Mouse (Mus musculus): ENCODE results near the gene Slc36a1.

The Slc36a1 gene

DNA sequence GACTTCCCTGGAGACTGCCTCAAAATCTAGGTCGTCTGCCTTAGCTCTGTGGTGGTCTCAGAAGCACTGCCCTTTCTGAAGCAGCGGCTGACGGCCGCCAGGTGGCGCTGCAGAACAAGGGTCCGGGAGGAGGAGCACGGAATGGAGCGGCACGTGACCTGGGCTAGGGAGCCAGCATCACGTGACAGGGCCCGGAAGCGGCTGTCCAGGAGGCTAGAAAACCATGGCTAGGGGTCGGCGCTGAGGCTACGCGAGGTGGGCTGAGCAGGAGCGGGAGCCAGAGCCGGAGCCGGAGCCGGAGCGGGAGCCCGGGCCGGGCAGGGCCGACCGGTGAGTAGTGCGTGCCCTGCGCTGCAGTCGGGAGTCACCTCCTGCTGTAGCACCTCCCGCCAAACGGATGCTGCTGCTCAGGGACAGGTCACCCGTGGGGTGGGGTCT, at the start of gene Slc36a1:
TSS of gene Slc36a1 (plus strand) at position 192 of the 438 bp plus-strand sequence.
- peak; percentile 97 to 98 for DNase-seq (ENCODE audit: low spot score in 2 of 2)

DNA sequence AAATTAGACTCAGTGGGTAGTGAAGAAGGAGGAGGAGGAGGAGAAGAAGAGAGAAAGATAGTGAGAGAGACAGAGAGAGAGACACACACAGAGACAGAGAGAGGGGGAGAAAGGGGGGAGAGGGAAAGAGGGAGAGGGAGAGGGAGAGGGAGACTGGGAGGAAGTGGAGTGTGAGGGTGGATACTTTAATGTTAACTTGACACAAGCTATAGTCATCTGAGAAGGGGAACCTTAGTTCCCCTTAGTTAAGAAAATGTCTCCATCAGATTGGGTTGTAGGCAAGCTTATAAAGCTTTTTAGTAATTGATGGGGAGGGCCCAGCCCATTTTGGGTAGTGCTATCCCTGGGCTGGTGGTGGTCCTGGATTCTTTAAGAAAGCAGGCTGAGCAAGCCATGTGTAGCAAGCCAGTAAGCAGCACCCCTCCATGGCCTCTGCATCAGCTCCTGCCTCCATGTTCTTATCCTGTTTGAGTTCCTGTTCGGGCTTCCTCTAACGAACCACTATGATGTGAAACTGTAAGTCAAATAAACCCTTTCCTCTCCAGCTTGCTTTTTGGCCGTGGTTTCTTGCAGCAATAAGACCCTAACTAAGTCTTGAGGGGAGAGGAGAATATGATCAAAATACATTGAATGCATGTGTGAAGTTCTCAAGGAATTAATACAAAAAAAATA, 49.6 kb upstream of the Slc36a1 start:
- no peak for DNase-seq (ENCODE audit: low spot score in 2 of 2)

DNA sequence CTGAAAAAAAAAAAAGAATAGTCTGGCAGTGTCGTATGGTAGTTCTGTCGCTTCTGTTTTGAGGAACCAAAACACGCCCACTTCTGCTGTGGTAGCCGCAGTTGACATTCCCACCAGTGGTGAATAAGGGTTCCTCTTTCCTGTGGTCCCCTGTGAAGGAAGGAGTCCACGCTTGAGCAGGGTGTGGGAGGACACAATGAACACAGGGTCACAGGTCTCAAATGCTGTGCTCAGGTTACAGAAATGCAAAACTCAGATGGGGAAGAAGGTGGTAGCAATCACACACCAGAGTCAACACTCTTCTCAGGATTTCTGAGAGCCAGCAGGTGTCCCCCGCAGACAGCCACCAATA, 49.1 kb upstream of the Slc36a1 start:
- peak in 1 of 2 experiments; percentile 28 for DNase-seq (ENCODE audit: low spot score in 2 of 2)

DNA sequence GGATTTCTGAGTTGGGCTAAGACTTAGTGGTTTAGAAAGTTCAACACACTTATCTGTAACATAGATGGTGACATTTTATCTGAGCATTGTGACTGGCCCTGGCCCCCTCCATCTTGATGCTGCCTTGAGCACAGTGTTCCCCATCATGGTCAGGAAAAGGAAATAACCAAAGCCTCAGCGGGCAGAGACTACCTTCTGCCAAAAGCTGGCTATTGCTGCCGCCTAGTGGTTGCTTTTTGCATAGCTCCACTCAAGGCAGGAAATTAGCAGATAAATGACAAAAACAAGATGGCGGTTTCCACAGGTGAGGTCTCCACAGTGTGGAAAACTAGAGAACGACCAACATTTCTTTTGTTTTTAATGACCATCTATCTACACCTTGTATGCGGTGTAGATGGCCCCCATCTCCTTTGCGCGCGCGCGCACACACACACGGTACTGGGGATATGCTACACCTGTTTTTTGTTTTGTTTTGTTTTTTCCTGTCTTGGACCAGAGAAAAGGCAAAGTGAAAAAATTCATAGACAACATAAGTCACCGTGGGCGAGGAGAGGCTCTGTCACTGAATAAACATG, 45.3 kb upstream of the Slc36a1 start:
- DNase-seq (ENCODE audit: low spot score in 2 of 2) = peak; percentile 83 to 89

DNA sequence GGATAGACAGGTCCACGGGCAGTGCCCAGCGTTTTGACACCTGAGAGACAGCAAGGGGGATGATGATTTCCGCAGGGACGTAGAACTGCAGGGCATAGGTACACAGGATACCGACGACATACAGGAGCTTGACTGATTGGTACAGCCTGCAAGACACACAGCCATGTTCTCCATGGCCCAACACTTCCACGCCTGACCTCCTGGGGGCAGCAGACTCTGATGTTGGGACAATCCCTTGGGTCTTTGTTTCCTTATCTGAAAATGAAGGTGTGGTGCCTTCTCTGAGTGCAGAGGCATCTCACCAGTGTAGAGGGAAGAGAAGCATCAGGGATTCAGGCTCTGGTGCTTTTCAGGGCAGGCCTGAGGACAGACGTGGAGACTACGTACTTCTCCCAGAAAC, 41.5 kb upstream of the Slc36a1 start:
- DNase-seq (ENCODE audit: low spot score in 2 of 2) = peak; percentile 39 to 56

DNA sequence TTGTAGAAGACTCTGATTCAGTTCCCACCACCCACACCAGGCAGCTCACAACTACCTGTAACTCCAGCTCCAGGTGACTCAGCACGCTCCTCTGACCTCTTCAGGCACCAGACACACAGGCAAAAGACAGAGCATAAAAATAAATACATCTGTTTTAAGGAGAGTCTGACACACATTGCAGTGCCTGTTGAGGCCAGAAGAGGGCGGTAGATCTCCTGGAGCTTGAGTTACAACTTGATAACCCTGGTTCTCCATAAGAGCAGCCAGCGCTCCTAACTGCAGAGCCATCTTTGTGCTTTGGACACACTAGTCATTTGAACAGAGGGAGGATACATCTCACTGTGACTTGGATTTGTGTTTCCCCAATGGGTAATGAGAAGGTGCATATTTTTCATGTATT, 39.4 kb upstream of the Slc36a1 start:
- DNase-seq (ENCODE audit: low spot score in 2 of 2) = peak; percentile 34 to 41

DNA sequence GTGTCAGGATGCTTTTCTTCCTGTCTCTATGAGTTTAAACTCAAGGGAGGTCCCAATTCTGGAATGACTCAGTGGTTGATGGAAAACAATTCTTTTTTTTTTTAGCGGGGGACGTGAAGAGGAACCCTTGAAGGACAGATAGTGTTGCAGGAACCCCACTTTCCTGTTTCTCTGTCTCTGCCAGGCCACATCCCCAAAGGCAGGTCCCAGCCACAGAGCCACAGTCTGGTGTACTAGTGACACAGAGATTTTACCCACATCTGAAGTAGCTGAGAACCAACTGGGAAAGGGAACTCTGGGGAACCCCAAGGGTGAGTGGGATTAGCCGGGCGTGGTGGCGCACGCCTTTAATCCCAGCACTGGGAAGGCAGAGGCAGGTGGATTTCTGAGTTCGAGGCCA, 38.4 kb upstream of the Slc36a1 start:
- DNase-seq (ENCODE audit: low spot score in 2 of 2) = no peak

DNA sequence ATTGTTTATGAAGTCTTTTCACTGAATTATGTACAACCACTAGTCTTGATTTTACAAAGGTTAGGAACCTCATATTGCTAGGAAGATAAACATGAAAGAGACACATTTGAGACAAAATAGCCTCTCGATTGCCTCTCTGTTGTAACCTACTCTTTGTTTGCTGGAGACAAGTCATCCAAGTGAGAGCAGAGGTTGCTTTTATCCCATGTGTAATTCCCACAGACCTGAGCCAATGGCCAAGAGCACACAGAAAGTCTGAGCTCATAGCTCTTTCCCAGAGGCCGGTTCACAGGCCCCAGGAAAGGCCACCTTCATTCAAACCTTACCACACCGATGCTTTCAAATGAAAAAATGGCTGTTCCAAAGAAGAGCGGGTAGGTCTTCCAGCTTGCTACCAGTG, 35.6 kb upstream of the Slc36a1 start:
- no peak for DNase-seq (ENCODE audit: low spot score in 2 of 2)

DNA sequence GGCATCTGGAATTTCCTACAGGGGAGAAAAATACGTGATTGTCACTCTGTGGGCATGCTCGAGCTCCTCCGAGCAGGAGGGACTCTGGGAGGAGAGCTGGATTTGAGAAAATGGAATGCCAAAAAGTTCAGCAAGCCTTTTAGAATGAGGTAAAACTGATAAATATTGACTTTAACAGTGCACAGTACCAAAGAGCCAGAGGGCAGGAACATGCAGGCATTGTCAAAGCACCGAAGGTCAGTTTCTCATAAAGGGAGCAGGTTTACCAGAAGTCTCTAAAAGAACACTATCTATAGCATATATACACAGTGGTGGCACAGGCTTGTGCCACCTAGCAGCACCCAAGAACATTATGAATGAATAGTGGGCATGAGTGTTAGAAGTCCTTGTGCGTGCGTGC, 35.2 kb upstream of the Slc36a1 start:
- no peak for DNase-seq (ENCODE audit: low spot score in 2 of 2)

DNA sequence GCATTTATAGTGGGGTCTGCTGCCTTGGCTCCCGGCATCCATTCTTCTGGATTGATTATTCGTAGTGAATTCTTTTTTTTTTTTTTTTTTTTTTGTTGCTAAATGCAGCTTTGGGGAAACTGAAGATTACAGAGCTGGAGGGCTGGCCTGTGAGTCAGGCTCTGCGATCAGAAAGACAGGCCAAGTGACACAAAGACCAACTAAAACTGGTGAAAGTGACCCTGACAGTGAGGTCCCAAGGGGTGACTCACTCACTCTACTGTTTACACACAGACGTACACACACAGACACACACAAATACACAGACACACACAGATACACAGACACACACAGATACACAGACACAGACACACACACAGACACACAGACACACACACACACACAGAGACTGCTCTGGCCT, 33.6 kb upstream of the Slc36a1 start:
- no peak for DNase-seq (ENCODE audit: low spot score in 2 of 2)

DNA sequence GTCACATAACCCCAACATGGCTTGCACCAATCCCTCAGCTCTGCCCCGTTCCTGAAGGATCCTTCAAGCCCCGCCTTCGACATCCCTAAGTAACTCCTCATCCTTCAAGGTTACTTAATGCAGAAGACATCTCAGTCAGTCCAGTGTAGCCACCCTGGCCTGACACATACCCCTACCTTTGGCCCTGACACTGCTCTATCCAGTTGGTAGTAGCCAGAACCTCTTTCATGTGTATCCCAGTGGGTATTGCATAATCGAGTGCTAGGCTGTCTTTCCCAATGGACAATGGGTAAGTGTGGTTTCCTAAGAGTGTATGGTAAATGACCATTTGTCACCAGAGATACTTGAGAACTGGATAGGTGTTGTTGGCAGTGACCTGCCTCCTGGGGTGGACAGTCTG, 25.3 kb upstream of the Slc36a1 start:
- DNase-seq (ENCODE audit: low spot score in 2 of 2) = no peak

DNA sequence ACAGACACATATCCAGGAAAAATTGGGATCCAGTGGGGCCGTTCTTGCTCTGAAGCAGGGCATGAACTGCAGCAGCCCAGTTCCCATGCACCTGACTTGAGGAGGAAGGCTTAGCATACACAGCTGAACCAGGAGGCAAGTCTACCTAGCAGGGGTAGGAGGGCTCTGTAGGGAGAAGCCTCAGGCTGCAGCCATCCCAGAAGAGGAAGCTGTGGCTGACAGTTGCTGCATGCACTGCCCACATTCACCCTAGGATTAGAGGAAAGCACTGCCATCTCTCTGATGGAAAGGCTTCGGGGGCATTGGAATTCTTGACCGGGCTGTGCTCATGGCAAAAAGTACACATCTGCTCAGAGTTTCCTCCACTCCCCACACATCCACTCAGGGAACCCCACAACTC, 24.3 kb upstream of the Slc36a1 start:
- DNase-seq (ENCODE audit: low spot score in 2 of 2) = no peak

DNA sequence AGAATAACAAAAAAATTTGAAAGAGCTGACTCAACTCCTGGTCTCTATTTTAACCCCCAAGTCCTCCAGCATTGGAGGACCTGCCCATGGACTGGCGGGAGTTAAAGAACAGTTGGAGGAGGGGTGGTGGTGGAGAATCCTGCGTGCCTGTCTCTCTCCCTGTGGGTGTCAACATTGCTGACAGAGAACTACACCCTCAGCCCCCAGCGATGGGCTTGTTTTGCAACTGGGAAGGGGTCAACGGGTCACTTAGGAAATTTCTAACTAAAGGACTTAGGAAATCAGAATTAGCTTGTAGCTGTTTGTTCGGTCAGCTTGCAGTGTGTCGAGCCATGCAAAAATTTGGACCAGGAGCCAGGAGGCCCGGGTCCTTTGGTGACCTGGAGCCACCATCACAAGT, 21.0 kb upstream of the Slc36a1 start:
- no peak for DNase-seq (ENCODE audit: low spot score in 2 of 2)

DNA sequence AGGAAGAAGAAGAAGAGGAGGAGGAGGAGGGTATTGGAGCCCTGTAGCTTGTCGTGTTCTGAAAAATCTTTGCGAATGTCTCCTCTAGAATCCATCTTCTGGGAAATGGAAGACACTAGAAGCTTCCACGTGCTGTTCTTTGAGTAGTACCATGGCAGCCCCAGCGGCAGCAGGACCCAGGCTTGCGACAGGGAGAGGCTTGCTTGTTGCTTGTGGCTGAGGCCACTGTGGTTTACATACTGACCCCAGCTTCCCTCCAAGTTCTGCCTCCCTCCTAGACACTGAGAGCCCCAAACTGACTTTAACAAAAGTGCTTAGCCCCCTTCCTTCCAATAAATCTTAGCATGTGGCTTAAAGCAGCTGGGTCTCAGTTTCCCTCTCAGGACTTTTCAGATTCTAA, 19.9 kb upstream of the Slc36a1 start:
- no peak for DNase-seq (ENCODE audit: low spot score in 2 of 2)

DNA sequence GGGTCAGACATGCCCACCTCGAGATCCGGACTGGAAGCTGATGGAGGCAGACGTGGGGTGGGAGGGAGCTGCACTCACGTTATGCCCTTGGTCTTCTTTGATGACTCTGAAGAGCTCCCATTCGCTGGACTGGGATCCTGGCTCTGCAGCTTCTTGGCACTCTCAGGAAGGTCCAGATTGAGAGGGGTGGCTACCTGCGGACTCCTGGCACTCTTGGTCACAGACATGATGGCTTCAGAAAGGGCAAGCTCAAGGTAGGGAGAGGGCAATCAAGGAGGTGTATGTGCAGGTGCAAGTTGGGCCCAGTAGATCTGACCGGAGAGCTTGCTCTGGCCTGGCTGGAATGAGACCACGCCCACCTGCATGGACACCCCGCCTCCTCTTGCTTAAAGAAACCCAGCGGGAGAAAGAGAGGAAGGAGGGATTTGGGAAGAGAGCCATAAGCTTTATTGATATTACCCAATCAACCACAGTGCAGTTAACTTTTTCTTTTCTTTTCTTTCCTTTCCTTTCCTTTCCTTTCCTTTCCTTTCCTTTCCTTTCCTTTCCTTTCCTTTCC, 19.3 kb upstream of the Slc36a1 start, which contains the start of gene Slc36a2:
TSS of gene Slc36a2 (minus strand) at position 345 of the 559 bp plus-strand sequence.
- DNase-seq (ENCODE audit: low spot score in 2 of 2) = no peak

DNA sequence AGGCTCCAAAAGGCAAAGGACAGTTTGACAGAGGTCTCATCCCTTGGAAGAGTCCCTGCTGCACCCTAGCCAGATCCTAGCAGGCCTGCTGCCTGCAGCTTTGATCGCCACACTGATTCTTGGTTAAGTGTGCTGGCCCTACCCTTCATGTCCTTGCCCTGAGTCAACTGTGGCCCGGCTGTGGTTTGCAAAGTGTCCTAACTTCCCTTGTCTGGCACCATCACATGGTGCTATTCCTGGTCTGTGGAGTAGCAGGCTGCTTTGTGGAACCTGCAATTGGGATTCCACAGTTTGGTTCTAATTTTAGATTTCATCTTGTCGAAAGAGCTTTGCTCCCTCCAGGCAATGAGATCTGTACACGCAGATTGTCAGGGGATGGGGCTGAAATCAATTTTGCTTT, 16.9 kb upstream of the Slc36a1 start:
- DNase-seq (ENCODE audit: low spot score in 2 of 2) = no peak

DNA sequence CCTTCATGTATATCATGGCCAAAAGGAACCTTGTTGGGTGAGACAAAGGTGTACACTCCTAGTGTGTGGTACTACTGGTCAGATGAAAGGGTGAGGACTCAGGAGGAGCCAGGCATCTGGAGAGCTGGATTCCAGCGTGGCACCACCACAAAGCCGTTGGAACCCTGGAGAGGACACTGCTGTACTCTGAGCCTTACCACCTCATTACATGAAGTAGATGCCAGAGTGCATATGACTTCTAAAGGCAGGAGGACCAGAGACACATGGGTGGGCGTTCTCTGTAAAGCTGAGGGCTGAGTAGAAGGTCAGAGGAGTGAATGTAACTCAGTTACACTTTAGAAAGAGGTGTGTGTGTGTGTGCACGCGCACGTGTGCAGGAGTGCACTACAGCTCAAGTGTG, 16.4 kb upstream of the Slc36a1 start:
- no peak for DNase-seq (ENCODE audit: low spot score in 2 of 2)

DNA sequence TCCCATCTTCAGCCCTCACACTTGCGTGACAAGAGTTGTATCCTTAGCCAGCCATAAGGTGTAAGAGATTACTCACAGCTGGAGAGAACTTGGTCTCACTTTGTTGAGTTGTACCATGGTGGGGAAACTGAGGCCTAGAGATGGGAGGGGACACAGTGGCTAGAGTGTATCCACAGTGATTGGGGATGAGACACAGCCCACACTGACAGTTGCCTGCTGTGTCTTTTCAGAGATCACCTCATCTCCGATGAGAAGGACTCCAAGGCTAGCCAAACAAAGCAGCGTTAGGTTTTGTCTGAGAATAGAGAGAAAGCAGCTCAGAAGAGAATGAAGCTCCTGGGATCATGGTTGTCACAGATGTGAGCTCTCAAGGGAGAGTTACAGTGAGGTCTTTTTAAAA, 13.9 kb upstream of the Slc36a1 start:
- no peak for DNase-seq (ENCODE audit: low spot score in 2 of 2)

DNA sequence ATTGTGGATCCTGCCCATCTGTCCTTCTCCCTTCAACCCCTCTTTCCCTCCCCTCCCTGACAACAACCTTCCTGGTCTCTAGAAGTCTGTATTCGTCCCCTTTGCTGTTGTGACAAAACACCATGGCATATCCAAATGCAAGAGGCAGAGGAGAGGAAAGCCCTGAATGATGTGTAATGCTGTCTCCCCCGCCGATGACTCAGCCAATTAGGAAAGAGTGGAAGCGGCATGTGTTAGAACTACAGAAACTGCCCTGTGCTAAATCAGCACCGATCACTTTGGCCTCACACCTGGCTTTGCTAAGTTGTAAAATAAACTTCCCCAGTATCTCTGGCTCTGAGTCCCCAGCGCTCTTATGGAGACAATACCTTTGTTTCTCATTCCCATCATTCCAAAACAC, 7.1 kb upstream of the Slc36a1 start:
- no peak for DNase-seq (ENCODE audit: low spot score in 2 of 2)

DNA sequence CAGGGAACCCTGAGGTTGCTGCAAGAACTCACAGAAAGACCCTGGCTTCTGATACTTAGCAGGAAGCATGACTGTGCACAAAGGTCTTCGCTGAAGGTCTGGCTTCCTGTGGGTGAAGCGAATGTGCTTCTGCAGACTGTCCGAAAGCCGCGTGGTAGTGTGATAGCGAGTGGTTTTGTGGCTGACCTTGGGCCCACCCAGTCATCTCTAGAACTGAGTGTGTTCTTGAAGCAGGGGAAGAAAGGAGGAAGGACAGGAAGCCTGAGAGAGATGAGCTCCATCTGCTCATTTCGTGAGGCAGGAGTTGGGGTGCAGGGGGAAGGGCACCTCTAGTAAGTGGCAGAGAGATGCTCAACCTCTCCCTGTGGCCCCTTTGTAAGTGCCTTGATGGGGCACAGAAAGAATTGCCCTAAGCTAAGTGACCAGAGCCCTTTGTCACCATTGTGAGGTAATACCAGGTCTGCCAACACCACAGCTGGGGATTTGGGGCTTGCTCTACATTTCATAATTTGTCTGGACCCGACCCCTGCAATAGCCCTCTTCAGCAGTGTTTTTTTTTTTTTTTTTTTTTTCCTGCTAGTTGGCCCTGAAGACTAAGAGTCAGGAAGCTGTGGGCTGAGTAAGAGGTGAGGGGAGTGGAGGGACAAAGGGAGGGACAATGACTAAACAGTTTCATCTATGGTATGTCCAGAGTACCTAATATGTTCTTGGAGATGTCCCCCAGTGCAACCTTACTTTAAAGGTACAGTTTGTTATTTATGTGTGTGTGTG, 6.2 kb upstream of the Slc36a1 start:
- DNase-seq (ENCODE audit: low spot score in 2 of 2) = no peak

DNA sequence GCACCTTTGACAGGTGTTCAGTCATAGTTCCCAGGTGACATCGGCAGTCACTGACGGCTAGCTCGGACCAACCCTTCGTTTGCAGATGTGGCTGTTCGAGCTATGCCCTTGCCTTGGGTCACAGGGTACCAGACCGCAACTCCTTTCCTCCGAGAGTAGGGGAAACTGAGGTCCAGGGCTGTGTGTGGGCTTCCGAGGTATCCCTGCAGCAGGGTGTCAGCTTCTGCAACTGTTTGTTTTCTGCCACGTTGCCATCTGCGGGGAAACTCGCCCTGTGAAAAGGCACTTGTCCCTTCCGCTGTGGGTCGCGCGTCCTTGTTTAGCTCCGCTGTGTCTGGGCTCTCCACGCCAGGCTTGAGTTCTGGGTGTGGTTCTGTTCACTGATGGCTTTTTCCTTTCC, 452 bp downstream of the Slc36a1 start:
- peak; percentile 54 to 63 for DNase-seq (ENCODE audit: low spot score in 2 of 2)

DNA sequence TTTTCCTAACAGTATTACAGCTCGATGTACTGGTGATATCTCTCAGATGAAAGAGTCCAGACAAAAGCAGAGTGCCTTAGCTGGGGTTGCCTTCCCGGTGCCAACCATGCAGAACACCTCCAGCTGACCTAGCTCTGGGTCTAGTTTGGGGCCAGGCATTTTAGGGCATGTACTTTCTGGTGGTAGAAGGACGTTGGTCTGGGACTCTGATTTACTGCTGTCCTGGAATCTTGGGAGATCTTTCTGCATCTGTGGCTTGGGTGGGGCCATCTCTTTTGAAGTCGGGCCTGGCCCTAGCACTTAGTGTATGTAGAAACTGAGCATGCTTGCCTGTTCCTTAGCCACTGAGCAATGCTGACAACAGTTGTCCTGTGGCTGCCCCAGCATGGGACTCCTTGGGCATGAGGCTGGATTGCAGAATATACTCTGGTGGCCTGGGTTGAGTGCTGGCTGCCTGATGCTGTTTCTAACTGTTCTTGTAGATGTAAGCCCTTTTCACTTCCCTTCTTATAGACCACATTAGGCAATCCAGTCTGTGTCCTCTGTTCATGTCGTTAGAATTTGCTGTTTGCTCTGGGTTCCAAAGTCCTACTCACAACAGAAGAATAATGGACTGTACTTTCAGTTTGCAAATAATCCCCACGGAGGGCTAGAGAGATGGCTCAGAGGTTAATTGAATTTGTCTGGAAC, 4.0 kb downstream of the Slc36a1 start:
- DNase-seq (ENCODE audit: low spot score in 2 of 2) = peak; percentile 50

All from right cerebral cortex, postnatal 10 days (tissue).